ENCODE assay signal across 23 mouse cellular contexts in the genomic region with DNA sequence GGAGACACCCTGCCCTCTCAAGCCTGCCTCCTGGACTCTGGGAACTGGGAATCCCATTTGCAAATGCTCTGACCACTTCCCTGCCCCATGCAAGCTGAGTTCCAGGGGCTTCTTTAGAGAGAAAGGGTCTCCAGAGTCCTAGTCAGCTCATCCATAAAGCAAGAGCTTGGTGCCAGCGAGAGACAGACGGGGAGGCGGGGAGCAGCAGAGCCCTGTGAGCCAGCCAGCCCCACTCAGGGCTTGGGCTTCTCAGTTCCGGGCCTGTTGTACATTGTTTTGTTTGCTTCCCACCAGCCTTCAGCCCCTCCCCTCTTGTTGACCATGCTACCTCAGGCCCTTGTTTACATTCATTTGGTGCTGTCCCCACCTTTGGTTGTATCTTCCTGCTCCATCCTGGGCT.
DNase-seq lines count a peak whose midpoint lies in the region; ATAC-seq lines count a peak whose summit lies in the region.
"Had no signal": no experiment of that assay in that cellular context is flagged by ENCODE, and none has a peak within 500 bp of the region (broad histone marks: within the 10 kb centered on the region; RNA-seq: fewer than 3 reads in every experiment).

No protein-coding gene starts in this region.

- 31% methylated on average over 4 of the region's 4 CpGs for WGBS in hindbrain, embryonic 16.5 days
- 45% methylated on average over 4 of the region's 4 CpGs for WGBS in hindbrain, embryonic 11.5 days
- 35% methylated on average over 4 of the region's 4 CpGs for WGBS in neural tube, embryonic 13.5 days
- 38% methylated on average over 4 of the region's 4 CpGs for WGBS in neural tube, embryonic 15.5 days

- H3K36me3 ChIP-seq in hindbrain, embryonic 16.5 days (ENCODE audit: control insufficient read depth, insufficient read depth, low read length), result no peaks in the 10 kb centered on the region
- H3K36me3 ChIP-seq in hindbrain, embryonic 11.5 days (ENCODE audit: control insufficient read depth, insufficient read depth, low read length), result no peaks in the 10 kb centered on the region
- no peaks in the 10 kb centered on the region for H3K36me3 ChIP-seq in neural tube, embryonic 13.5 days
- H3K36me3 ChIP-seq in neural tube, embryonic 15.5 days, result no peaks in the 10 kb centered on the region
- H3K36me3 ChIP-seq: G1E; heart, embryonic 10.5 days; limb, embryonic 12.5 days; lung, embryonic 15.5 days; midbrain, embryonic 13.5 days had no signal

- ATAC-seq in hindbrain, embryonic 16.5 days, result peak; percentile 60; the same call in 1 of the 2 replicates
- ATAC-seq in hindbrain, embryonic 11.5 days (ENCODE audit: low FRiP score), result no peak
- no peak for ATAC-seq in neural tube, embryonic 13.5 days (ENCODE audit: low read depth)
- ATAC-seq in neural tube, embryonic 15.5 days (ENCODE audit: low FRiP score), result no peak
- ATAC-seq: intestine, postnatal 0 days; midbrain, embryonic 13.5 days had no signal

- no peak overlapping the region for H3K27ac ChIP-seq in hindbrain, embryonic 16.5 days (ENCODE audit: low read depth, low read length)
- no peak overlapping the region for H3K27ac ChIP-seq in hindbrain, embryonic 11.5 days (ENCODE audit: low read depth, low read length)
- 0 out of 2 replicates have a peak overlapping the region, but pooled peaks have one; percentile 23 for H3K27ac ChIP-seq in neural tube, embryonic 13.5 days (replicated peaks)
- no peak overlapping the region for H3K27ac ChIP-seq in neural tube, embryonic 15.5 days (replicated peaks)
- H3K27ac ChIP-seq: heart, embryonic 10.5 days; limb, embryonic 12.5 days; lung, embryonic 15.5 days; midbrain, embryonic 13.5 days had no signal

- no peaks in the 10 kb centered on the region for H3K9me3 ChIP-seq in hindbrain, embryonic 16.5 days (ENCODE audit: control insufficient read depth, low read length)
- no peaks in the 10 kb centered on the region for H3K9me3 ChIP-seq in hindbrain, embryonic 11.5 days (ENCODE audit: control insufficient read depth, low read length)
- H3K9me3 ChIP-seq in neural tube, embryonic 13.5 days, result no peaks in the 10 kb centered on the region
- H3K9me3 ChIP-seq in neural tube, embryonic 15.5 days (replicated peaks), result no peaks in the 10 kb centered on the region
- H3K9me3 ChIP-seq: heart, embryonic 10.5 days; limb, embryonic 12.5 days; lung, embryonic 15.5 days; midbrain, embryonic 13.5 days had no signal

- no peak overlapping the region for H3K4me2 ChIP-seq in hindbrain, embryonic 16.5 days (ENCODE audit: low read length)
- H3K4me2 ChIP-seq in hindbrain, embryonic 11.5 days (replicated peaks; ENCODE audit: low read depth, low read length), result no peak overlapping the region
- H3K4me2 ChIP-seq in neural tube, embryonic 13.5 days, result no peak overlapping the region
- H3K4me2 ChIP-seq in neural tube, embryonic 15.5 days, result no peak overlapping the region
- H3K4me2 ChIP-seq: limb, embryonic 12.5 days; lung, embryonic 15.5 days; midbrain, embryonic 13.5 days had no signal

- peak; percentile 63 to 68 for DNase-seq in cerebellum, postnatal 10 days
- DNase-seq in cerebellum, adult 11-12 months, result no peak
- DNase-seq in hindbrain, embryonic 11.5 days (ENCODE audit: low spot score), result no peak
- DNase-seq in thymus, adult 18-20 months, result no peak
- no peak for DNase-seq in right cerebral cortex, postnatal 25 days
- DNase-seq: adrenal gland, adult 8-10 months; cerebellum, adult 9-10 months; gastrocnemius, postnatal 25 days; heart, adult 11 months; heart, postnatal 36 days; kidney, adult 9 months; kidney, postnatal 10 days; layer of hippocampus, adult 9-11 months had no signal

- H3K27me3 ChIP-seq in hindbrain, embryonic 16.5 days (replicated peaks; ENCODE audit: control insufficient read depth, insufficient read depth, low read length), result no peaks in the 10 kb centered on the region
- H3K27me3 ChIP-seq in hindbrain, embryonic 11.5 days (ENCODE audit: control insufficient read depth, insufficient read depth, low read length), result no peaks in the 10 kb centered on the region
- no peaks in the 10 kb centered on the region for H3K27me3 ChIP-seq in neural tube, embryonic 13.5 days
- H3K27me3 ChIP-seq in neural tube, embryonic 15.5 days (replicated peaks), result no peaks in the 10 kb centered on the region
- H3K27me3 ChIP-seq: lung, embryonic 15.5 days; midbrain, embryonic 13.5 days had no signal

- no peak overlapping the region for H3K4me3 ChIP-seq in hindbrain, embryonic 16.5 days (ENCODE audit: low read length)
- no peak overlapping the region for H3K4me3 ChIP-seq in hindbrain, embryonic 11.5 days (ENCODE audit: low read depth, low read length)
- H3K4me3 ChIP-seq in neural tube, embryonic 13.5 days, result no peak overlapping the region
- H3K4me3 ChIP-seq in neural tube, embryonic 15.5 days (replicated peaks), result no peak overlapping the region
- H3K4me3 ChIP-seq: erythroblast, embryonic 14.5 days; heart, embryonic 10.5 days; limb, embryonic 12.5 days; lung, embryonic 15.5 days; midbrain, embryonic 13.5 days had no signal

- H3K9ac ChIP-seq in hindbrain, embryonic 16.5 days (ENCODE audit: low read depth, low read length), result no peak overlapping the region
- H3K9ac ChIP-seq in hindbrain, embryonic 11.5 days (ENCODE audit: low read depth, low read length), result no peak overlapping the region
- no peak overlapping the region for H3K9ac ChIP-seq in neural tube, embryonic 13.5 days
- H3K9ac ChIP-seq in neural tube, embryonic 15.5 days (replicated peaks), result no peak overlapping the region
- H3K9ac ChIP-seq: limb, embryonic 12.5 days; lung, embryonic 15.5 days; midbrain, embryonic 13.5 days had no signal

- H3K4me1 ChIP-seq in hindbrain, embryonic 16.5 days (ENCODE audit: control insufficient read depth, insufficient read depth, low read depth, low read length), result no peaks in the 10 kb centered on the region; the same call in 1 of the 2 replicates
- H3K4me1 ChIP-seq in hindbrain, embryonic 11.5 days (replicated peaks; ENCODE audit: control insufficient read depth, insufficient read depth, low read length), result peaks cover 2% of the 10 kb centered on the region; the same call in 1 of the 2 replicates
- H3K4me1 ChIP-seq in neural tube, embryonic 13.5 days (replicated peaks), result peaks cover 22% of the 10 kb centered on the region
- peaks cover 6% of the 10 kb centered on the region; the same call in 1 of the 2 replicates for H3K4me1 ChIP-seq in neural tube, embryonic 15.5 days
- H3K4me1 ChIP-seq: limb, embryonic 12.5 days; lung, embryonic 15.5 days had no signal

Comparison
In these comparisons a context has a peak if more than half of its experiments do, and no peak if none do; other contexts are left out.
1. DNase-seq: peak in cerebellum, postnatal 10 days (2 of 2); none in cerebellum, adult 11-12 months (single experiment), hindbrain, embryonic 11.5 days (single experiment), thymus, adult 18-20 months (0 of 2) and right cerebral cortex, postnatal 25 days (single experiment).